Mouse (Mus musculus): ENCODE data around the gene Vmo1. TPM values are rescaled to one million over a fixed set of nuclear protein-coding genes. Genes with fewer than 3 reads are reported as not detected.
"Not testable (repeated sequence)": the region's sequence is repeated elsewhere in the genome, so short reads cannot be mapped to it uniquely, and the experiment has no call there.

The Vmo1 gene
- total and polyA plus RNA-seq, 2 experiments from 2014 or later: 0.65 TPM; not detected in 1

DNA sequence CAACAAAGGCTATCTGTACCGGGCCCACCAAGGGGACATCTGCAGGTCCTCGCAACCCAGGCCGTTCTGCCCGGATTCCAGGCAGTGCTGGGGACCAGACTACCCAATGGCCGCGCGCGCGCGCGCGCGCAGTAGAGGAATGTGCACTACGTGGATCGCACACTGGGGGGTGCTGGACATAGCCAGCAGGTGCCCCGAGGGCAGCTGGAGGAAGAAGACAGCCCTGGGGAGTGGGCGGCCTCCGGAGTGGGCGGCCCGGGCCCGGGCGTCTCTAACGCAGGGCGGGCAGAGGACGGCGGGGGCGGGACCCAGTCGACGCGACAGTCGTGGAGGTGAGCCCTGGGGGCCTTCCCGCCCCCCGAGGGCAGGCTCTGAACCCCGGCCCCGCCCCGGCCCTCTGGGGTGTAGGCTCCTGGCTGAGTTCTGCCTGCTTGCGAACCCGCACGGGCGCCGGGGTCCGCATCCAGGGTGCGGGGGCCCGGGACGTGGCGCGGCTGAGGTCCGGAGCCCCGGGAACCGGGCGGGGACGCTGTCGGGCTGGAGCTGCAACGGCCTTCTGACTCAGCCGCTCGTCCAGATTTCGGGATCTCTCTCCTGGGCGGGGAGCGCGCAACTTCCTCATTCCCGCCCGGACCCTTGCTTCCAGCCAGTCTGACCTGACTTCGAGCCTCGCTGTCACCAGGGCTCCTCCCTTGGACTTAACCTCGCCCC, 25.6 kb upstream of the Vmo1 start, which contains the start of gene Pld2:
TSS of gene Pld2 (plus strand) at position 188 of the 711 bp plus-strand sequence.
- peak; percentile 93 for ATAC-seq (ENCODE audit: low FRiP score)
- H3K27ac ChIP-seq (ENCODE audit: low read depth, low read length): peak within 1 kb of the TSS; percentile 67
- H3K4me2 ChIP-seq (ENCODE audit: low read depth, low read length, poor library complexity, severe bottlenecking): peak within 1 kb of the TSS; percentile 78
- H3K4me3 ChIP-seq (ENCODE audit: low read depth, low read length): peak within 1 kb of the TSS; percentile 68
- peak; percentile 71 for TF ChIP-seq CTCF (IDR thresholded peaks at IDR 0.05)
- no peaks in the 10 kb centered on the region for H3K4me1 ChIP-seq (ENCODE audit: insufficient read depth, low read length)
- peak; percentile 92 for DNase-seq (ENCODE audit: low spot score)
- H3K9ac ChIP-seq (replicated peaks; ENCODE audit: low read length, poor library complexity, severe bottlenecking): peak within 1 kb of the TSS; percentile 78
- H3K36me3 ChIP-seq (ENCODE audit: insufficient read depth, low read length): no peaks in the 10 kb centered on the region
- no peaks in the 10 kb centered on the region for H3K9me3 ChIP-seq (ENCODE audit: low read length)
- no peaks in the 10 kb centered on the region for H3K27me3 ChIP-seq (ENCODE audit: insufficient read depth, low read length)
- under 1% methylated on average over 50 of the region's 65 CpGs for WGBS

DNA sequence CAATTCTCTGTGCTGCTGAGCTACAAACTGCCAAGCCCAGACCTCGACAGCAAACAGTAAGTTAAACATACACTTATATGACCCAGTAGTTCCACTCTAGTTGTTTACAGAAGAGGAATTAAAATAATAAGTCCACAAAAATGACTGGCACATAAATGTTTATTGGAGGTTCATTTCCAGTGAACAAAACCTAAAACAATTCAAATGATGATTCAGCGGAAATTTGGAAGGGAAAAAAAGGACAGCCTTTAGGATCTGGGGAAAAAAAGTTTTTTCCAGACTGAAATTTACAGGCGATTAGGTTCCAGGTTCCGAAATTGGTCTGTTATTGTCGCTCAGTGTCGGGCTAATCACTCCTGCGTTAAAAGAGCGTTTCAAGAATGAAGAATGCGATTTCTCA, 25.0 kb upstream of the Vmo1 start:
- WGBS: 18% methylated on average over 9 of the region's 9 CpGs
- Histone ChIP-seq H3K27ac (ENCODE audit: low read depth, low read length) (no peak overlapping the region), H3K4me1 (ENCODE audit: insufficient read depth, low read length) (no peaks in the 10 kb centered on the region), H3K9ac (replicated peaks; ENCODE audit: low read length, poor library complexity, severe bottlenecking) (peak overlapping the region; percentile 78), H3K9me3 (ENCODE audit: low read length) (no peaks in the 10 kb centered on the region), H3K4me2 (ENCODE audit: low read depth, low read length, poor library complexity, severe bottlenecking) (peak overlapping the region; percentile 78), H3K4me3 (ENCODE audit: low read depth, low read length) (peak overlapping the region; percentile 68), H3K27me3 (ENCODE audit: insufficient read depth, low read length) (no peaks in the 10 kb centered on the region), H3K36me3 (ENCODE audit: insufficient read depth, low read length) (no peaks in the 10 kb centered on the region)
- ATAC-seq (ENCODE audit: low FRiP score) (no peak), DNase-seq (ENCODE audit: low spot score) (no peak)
- no peak for TF ChIP-seq CTCF (IDR thresholded peaks at IDR 0.05)

DNA sequence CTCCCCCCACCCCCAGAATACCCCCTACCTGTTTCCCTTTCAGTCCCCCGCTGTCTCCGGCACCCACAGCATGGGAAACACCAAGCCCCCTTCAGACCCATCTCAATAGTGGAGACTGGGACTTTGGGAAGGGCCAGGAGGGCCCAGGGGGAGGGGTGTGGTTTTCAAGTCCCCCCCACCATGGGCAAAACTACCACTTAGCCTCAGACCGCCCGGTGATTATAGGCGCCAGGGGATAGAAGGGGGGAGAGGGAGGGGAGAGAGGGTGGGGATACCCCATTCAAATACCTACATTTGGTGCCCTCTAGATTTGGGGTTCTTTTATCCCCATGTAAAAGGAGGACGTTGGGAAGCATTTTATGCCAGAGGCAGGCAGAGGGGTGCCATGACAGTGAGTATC, 18.4 kb upstream of the Vmo1 start, which contains the start of gene Gm40193:
TSS of gene Gm40193 (minus strand) at position 101 of the 400 bp plus-strand sequence.
- Histone ChIP-seq H3K9me3 (ENCODE audit: low read length) (no peaks in the 10 kb centered on the region), H3K4me3 (ENCODE audit: low read depth, low read length) (no peak within 1 kb of the TSS), H3K4me2 (ENCODE audit: low read depth, low read length, poor library complexity, severe bottlenecking) (no peak within 1 kb of the TSS), H3K27me3 (ENCODE audit: insufficient read depth, low read length) (no peaks in the 10 kb centered on the region), H3K27ac (ENCODE audit: low read depth, low read length) (no peak within 1 kb of the TSS), H3K36me3 (ENCODE audit: insufficient read depth, low read length) (peaks cover 13% of the 10 kb centered on the region), H3K9ac (replicated peaks; ENCODE audit: low read length, poor library complexity, severe bottlenecking) (no peak within 1 kb of the TSS), H3K4me1 (ENCODE audit: insufficient read depth, low read length) (no peaks in the 10 kb centered on the region)
- no peak for ATAC-seq (ENCODE audit: low FRiP score)
- WGBS: 76% methylated on average over 6 of the region's 6 CpGs
- TF ChIP-seq CTCF (IDR thresholded peaks at IDR 0.05): no peak
- DNase-seq (ENCODE audit: low spot score): no peak

DNA sequence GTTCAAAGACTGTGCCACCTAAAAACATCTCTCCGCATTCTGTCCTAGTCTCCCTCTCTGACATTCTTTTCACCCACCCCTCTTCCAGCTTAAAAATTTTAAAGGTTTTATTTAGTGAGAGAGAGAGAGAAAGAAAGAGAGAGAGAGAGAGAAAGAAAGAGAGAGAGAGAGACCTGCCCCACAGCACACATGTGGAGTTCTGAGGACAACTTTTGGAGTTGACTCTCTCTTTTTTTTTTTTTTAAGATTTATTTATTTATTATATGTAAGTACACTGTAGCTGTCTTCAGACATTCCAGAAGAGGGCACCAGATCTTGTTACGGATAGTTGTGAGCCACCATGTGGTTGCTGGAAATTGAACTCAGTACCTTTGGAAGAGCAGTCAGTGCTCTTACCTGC, 16.6 kb upstream of the Vmo1 start:
- not testable (repeated sequence) for H3K4me1 ChIP-seq (ENCODE audit: insufficient read depth, low read length); H3K27ac ChIP-seq (ENCODE audit: low read depth, low read length); DNase-seq (ENCODE audit: low spot score); H3K27me3 ChIP-seq (ENCODE audit: insufficient read depth, low read length); ATAC-seq (ENCODE audit: low FRiP score); H3K4me3 ChIP-seq (ENCODE audit: low read depth, low read length); H3K4me2 ChIP-seq (ENCODE audit: low read depth, low read length, poor library complexity, severe bottlenecking); H3K9ac ChIP-seq (replicated peaks; ENCODE audit: low read length, poor library complexity, severe bottlenecking); H3K9me3 ChIP-seq (ENCODE audit: low read length)
- TF ChIP-seq CTCF (IDR thresholded peaks at IDR 0.05): peak; percentile 4; the same call in 1 of the 2 replicates
- 78% methylated on average over 2 of the region's 2 CpGs for WGBS
- peaks cover 22% of the 10 kb centered on the region for H3K36me3 ChIP-seq (ENCODE audit: insufficient read depth, low read length)

DNA sequence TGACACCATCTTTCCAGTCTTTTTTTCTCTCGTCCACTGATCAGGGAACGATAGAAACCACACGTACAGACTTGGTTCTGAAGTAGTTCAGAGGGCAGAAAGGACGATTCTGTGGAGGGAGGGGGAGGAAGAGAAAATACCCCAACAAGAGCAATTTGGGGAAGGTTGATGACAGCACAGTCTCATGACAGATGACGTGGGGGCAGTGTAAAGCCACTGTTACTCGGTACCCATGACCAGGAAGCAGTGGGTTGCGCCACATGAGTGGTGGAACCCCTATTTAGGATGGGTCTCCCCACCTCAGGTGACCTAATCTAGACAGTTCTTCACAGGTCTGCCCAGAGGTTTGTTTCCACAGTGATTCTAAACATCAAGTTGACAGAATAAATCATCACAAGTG, 14.2 kb upstream of the Vmo1 start:
- Histone ChIP-seq H3K4me1 (ENCODE audit: insufficient read depth, low read length) (0 out of 2 replicates have a peak, but pooled peaks cover 4% of the 10 kb centered on the region), H3K4me2 (ENCODE audit: low read depth, low read length, poor library complexity, severe bottlenecking) (no peak overlapping the region), H3K9me3 (ENCODE audit: low read length) (no peaks in the 10 kb centered on the region), H3K27ac (ENCODE audit: low read depth, low read length) (no peak overlapping the region), H3K4me3 (ENCODE audit: low read depth, low read length) (no peak overlapping the region), H3K27me3 (ENCODE audit: insufficient read depth, low read length) (no peaks in the 10 kb centered on the region), H3K9ac (replicated peaks; ENCODE audit: low read length, poor library complexity, severe bottlenecking) (no peak overlapping the region), H3K36me3 (ENCODE audit: insufficient read depth, low read length) (peaks cover 22% of the 10 kb centered on the region)
- WGBS: 93% methylated on average over 7 of the region's 7 CpGs
- DNase-seq (ENCODE audit: low spot score) (no peak), ATAC-seq (ENCODE audit: low FRiP score) (no peak)
- TF ChIP-seq CTCF (IDR thresholded peaks at IDR 0.05): no peak

DNA sequence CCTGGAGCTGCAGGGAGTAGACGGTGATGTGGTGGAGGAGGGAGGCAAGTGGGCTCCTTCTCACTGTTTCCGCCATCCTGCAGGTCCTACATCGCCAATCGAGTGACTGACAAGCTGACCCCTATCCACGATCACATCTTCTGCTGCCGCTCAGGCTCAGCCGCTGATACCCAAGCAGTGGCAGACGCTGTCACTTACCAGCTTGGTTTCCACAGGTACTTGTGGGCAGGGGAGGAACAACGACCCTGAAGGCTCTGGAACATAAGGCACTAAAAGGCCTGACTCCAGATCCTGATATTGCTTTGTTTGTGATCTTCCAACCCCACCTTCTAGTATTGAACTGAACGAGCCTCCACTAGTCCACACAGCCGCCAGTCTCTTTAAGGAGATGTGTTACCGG, 11.8 kb upstream of the Vmo1 start:
- Histone ChIP-seq H3K4me1 (ENCODE audit: insufficient read depth, low read length) (0 out of 2 replicates have a peak, but pooled peaks cover 4% of the 10 kb centered on the region), H3K27me3 (ENCODE audit: insufficient read depth, low read length) (no peaks in the 10 kb centered on the region), H3K9me3 (ENCODE audit: low read length) (no peaks in the 10 kb centered on the region), H3K27ac (ENCODE audit: low read depth, low read length) (no peak overlapping the region), H3K36me3 (ENCODE audit: insufficient read depth, low read length) (peaks cover 22% of the 10 kb centered on the region), H3K4me3 (ENCODE audit: low read depth, low read length) (peak overlapping the region; percentile 62), H3K4me2 (ENCODE audit: low read depth, low read length, poor library complexity, severe bottlenecking) (peak overlapping the region; percentile 69), H3K9ac (replicated peaks; ENCODE audit: low read length, poor library complexity, severe bottlenecking) (peak overlapping the region; percentile 80; the same call in 1 of the 2 replicates)
- no peak for DNase-seq (ENCODE audit: low spot score)
- WGBS: 89% methylated on average over 12 of the region's 12 CpGs
- no peak for TF ChIP-seq CTCF (IDR thresholded peaks at IDR 0.05)
- ATAC-seq (ENCODE audit: low FRiP score): no peak

Measured in midbrain, postnatal 0 days (tissue).